Mouse (Mus musculus): ENCODE measurements at regions not wholly inside any gene's neighbourhood (a gene's known extent, or its start where the extent isn't known, plus 50 kb on each side); places are given as distances from the start of the nearest gene placed in this dataset.

DNA sequence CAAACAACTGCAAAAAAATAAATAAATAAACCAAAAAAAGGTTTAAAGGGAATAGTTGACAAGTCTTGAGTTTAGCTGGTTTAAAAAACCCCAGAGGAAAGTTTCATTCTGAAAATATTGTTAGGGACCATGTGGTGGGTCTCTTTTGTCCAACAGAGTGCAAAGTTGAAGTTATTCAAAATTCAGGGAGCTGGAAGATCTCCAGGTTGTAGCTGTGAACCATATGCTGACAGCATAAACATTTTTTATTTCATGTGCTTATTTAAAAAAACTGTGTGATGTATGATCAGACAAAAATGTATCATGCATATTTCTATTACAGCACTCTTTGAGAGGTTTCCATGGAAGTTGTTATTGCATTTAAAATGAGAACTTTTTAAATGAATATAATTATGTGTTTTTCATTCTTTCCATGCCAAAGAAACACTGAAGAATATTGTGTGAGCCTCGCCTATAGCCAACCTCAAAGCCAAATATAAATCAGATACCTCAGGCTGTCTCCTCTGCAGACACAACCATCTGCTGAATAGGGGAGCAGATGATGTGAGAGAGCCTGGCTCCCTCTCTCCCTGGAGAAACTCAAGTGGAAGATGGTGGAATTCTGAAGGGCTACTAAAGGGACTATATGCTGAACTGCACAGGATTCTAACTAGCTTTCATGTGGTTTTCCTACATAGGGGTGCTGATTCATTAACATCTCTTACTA is 413.4 kb upstream of the Impad1 start:
- DNase-seq, result no peak

DNA sequence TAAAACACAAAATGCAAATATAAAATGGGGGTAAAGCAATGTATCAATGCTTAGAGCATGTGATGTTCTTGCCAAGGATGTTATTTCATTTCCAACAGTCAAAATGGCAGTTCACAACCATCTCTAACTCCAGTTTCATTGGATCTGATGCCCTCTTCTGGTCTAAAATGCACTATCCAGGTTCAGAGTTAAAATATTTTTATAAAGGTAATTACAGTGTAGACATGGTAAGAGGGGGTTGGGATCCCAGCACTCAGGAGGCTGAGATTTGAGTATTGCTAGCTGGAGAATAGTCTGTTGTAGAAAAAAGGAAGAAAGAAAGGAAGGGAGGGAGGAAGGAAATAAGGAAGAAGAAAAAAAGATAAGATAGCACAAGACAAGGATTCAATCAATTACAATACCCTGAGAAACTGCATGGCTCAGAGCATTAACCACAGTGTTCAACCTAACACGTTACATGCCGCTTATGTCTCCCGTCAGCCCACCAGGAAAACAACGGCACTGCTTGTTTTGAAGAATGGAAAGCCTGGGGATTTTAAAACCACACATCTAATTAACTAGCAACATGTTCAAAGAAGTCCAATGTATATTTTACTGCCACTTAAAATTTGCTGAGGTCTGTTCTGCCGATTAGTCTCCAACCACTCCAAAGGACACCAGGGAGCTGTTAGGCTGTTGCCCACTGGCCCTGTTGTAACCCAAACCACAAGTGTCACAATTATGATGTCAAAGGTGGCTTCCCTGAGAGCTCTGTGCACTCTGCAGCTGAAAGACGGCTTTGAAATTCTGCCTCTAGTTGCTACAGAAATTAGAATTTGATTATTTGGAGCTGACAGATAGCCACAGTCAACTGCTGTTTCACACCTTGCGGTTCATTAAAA is 412.4 kb upstream of the Impad1 start:
- DNase-seq, result no peak

DNA sequence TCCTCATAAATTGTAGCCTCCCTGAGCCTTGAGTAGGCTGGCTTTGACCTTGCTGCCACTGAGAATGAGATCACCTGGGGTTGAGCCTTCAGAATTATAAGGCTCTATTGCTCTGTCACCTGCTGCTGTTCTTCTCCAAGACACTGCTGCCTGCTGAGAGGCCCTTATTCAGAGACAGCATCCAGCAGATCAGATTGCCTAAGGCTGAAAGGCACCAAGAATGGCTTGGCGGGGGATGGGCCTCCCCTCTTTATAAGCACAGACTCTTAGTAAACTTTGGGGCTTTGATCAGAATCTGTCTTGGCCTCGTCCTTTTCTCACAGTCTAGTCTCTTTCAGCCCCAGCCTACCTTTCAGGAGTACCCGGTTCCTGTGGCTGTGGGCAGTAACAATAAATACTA is 401.1 kb upstream of the Impad1 start:
- no peak for DNase-seq

DNA sequence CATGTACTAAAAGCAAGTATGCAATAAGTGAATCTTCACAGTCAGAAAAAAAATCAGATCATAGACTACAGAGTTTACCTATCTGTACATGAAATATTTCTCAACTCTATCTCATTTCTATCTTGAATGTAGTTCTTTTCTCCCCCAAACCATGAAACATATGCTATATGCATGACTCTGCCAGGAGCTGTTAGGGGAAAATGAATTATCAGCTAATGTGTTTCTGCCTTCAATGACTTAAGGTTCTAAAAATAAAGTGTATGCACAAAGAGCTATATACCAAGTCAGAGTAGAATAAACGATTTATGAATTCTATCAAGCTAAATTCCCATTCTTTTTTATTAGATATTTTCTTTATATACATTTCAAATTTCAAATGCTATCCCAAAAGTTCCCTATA is 388.4 kb upstream of the Impad1 start:
- no peak for DNase-seq

- peak; percentile 6 to 11 for DNase-seq
These were observed 386.0 kb upstream of the Impad1 start for GRCm38 (mm10) chr4:5178991-5179693.

GRCm38 (mm10) chr4:5165263-5165662 is 372.1 kb upstream of the Impad1 start:
- DNase-seq, result no peak

DNA sequence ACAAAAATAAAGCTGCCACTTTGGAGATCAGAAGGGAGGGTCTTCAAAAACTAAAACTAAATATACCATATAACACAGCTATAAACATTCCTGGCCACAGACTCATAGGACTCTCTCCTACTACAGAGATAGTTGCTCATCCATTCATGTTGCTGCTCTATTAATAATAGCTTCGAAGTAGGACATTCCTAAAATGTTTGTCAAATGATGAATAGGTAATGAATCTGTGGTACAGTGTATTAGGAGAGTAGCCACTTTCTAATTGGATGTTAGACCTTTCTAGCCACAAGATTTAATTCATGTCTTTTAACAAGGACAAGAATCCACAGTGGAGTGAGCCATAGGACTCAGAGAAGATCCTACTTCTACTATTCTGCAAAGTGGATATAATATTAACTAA is 367.8 kb upstream of the Impad1 start:
- DNase-seq, result no peak

- no peak for DNase-seq
These were observed 337.6 kb upstream of the Impad1 start for GRCm38 (mm10) chr4:5130726-5131125.

DNA sequence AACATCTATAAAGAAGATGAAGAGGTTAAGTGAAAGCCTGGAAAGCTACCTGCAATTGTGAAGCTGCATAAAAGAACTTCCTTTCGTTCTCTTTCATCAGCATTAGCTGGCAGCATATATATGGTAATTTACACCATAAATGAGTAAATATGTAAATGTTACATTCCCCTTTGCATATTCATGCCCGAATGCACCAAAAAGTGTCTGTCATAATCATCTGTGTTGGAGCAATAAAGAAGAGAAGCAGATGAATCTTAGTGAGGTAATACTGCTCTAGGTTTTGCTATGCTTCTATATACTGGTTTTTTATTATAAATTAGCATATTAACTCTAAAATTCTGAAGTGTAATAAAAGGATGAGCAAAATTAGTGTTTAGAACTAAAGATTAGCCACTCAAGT is 332.9 kb upstream of the Impad1 start:
- no peak for DNase-seq

DNA sequence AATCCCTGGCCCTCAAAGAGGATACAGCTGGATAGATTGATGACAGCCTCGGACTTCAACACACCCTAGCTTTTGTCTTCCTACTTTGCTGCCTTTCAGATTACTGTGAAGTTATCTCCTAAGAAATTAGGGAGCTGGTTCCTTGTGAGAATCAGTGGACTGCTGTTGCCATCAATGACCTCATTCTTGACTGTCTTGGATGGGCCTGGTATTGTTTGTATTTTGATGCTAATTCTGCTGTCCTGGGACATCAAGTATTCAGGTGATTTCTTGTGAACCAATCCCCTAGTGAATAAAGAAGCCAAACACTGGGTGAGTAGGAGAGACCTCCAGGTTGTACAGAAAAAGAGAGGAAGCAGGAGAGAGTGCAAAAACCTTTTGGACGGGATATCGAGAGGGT is 305.3 kb upstream of the Impad1 start:
- no peak for DNase-seq

DNA sequence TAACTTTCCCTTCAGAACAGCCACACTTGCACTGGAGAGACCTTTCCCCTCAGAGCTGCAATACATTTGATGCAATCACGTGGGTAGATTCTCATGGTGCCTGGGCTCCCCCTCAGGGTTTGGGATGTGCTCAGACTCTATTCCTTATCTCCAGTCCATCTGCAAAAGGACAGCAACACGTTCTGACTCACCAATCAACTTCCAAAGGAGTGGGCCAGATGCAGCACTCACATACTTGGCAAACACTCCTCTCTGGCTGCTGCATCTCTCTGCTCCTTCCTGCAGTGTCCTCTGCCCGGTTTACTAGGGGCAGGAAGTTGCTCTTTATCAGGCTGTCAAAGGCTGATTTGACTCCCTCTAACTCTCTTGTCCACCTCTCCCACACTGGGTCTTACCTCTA is 285.6 kb upstream of the Impad1 start:
- no peak for DNase-seq

DNA sequence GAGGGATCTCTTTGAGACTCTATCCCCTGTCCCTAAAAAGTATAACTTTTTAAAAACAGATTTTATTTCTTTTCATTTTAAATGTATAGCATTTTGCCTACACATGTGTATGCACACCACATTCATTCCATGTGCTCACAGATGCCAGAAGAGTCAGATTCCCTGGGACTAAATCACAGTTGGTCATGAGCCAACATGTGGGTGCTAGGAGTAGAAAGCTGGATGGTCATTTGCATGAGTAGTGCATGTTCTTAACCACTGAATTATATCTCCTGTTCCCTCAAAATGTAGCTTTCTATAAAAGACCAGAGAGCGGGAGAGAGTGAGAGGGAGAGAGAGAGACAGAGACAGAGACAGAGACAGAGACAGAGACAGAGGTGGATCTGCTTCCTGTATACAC is 281.6 kb upstream of the Impad1 start:
- DNase-seq, result no peak

DNA sequence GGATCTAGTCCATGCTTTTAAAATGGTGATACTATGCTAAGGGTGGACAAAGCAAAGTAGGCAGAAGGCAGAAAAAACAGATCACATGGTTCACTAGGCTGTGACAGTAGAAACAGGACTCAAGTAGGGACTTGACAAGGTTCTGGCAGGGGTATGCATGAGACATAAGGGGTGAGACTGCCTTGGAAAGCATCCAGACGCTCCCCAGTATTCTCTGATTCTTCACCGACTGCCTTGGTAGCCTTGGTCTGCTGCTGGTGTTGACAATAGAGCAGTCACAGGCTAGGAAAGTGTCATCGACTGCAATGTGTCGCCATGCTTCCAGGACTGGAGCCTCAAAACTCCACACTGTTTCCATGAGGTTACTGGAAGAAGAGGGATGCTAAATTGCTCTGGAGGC is 278.1 kb upstream of the Impad1 start:
- no peak for DNase-seq

GRCm38 (mm10) chr4:5059290-5059955 is 266.3 kb upstream of the Impad1 start:
- DNase-seq, result no peak

DNA sequence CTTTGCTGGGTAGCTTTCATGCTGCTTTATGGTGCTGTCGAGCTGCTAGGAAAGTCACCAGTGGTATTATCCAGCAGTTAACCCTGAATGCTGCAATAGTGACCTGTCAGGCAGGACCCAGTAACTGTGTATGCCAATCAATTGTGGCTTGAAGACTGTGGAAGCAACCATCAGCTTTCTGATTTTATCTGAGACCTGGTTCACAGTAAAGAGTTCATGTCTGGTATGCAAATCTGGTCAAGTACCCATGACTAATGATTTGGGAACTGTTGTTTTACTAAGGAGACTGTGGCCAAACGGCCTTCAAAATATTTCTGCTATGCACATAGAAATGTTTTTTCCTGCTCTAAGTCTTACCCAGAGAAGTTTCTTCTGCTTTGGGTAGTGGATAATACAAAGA is 236.8 kb upstream of the Impad1 start:
- no peak for DNase-seq

GRCm38 (mm10) chr4:4987491-4987890 is 194.3 kb upstream of the Impad1 start:
- no peak for DNase-seq

- DNase-seq, result no peak
These were observed 190.5 kb upstream of the Impad1 start for GRCm38 (mm10) chr4:4983474-4984194.

- no peak for DNase-seq
These were observed 178.7 kb upstream of the Impad1 start for GRCm38 (mm10) chr4:4971800-4972319.

- no peak for DNase-seq
These were observed 155.8 kb upstream of the Impad1 start for GRCm38 (mm10) chr4:4948956-4949355.

GRCm38 (mm10) chr4:4944498-4944897 is 151.3 kb upstream of the Impad1 start:
- no peak for DNase-seq

GRCm38 (mm10) chr4:4925741-4926140 is 132.6 kb upstream of the Impad1 start:
- DNase-seq, result no peak

- DNase-seq, result no peak
These were observed 127.1 kb upstream of the Impad1 start for GRCm38 (mm10) chr4:4920256-4920655.

Measured in cerebellum, adult 18-20 months (tissue).